Mouse (Mus musculus) midbrain, embryonic 15.5 days (tissue): Measurements from ENCODE around the gene P4htm. TPM values are rescaled to one million over a fixed set of nuclear protein-coding genes. Genes with fewer than 3 reads are reported as not detected.
A peak's percentile ranks its signal among the peaks of the same experiment; 100 is the strongest.
"Not testable (repeated sequence)": the region's sequence is repeated elsewhere in the genome, so short reads cannot be mapped to it uniquely, and the experiment has no call there.

ENCODE experiments used
- ATAC-seq: fragments of 200-750 bp; cut with Nextera tagmentation; replicated peaks from 2 replicates; pipeline ENCODE4 v1.8.0; 2017; ENCODE audit warnings: moderate TSS enrichment
- H3K27ac ChIP-seq: fragments of 300-500 bp; sonication (generic); 2 replicates; pipeline ENCODE4 v1.5.1; 2015; ENCODE audit warnings: mild to moderate bottlenecking, inconsistent platforms
- H3K27me3 ChIP-seq: fragments of 300-500 bp; sonication (generic); replicated peaks from 2 replicates; pipeline ENCODE4 v1.6.1; 2015; ENCODE audit warnings: inconsistent platforms
- H3K36me3 ChIP-seq: fragments of 300-500 bp; sonication (generic); replicated peaks from 2 replicates; pipeline ENCODE4 v1.6.1; 2015; ENCODE audit warnings: inconsistent platforms
- H3K4me1 ChIP-seq: fragments of 300-500 bp; sonication (generic); 2 replicates; pipeline ENCODE4 v1.6.1; 2015; ENCODE audit warnings: inconsistent platforms
- H3K4me2 ChIP-seq: fragments of 300-500 bp; sonication (generic); 2 replicates; pipeline ENCODE4 v1.6.1; 2015; ENCODE audit warnings: inconsistent platforms, mild to moderate bottlenecking, moderate library complexity
- H3K4me3 ChIP-seq: fragments of 300-500 bp; sonication (generic); 2 replicates; pipeline ENCODE4 v1.5.1; 2015; ENCODE audit warnings: mild to moderate bottlenecking, inconsistent platforms
- H3K9ac ChIP-seq: fragments of 300-500 bp; sonication (generic); 2 replicates; pipeline ENCODE4 v1.6.1; 2015; ENCODE audit warnings: mild to moderate bottlenecking, inconsistent platforms
- H3K9me3 ChIP-seq: fragments of 300-500 bp; sonication (generic); 2 replicates; pipeline ENCODE4 v1.6.1; 2016; ENCODE audit warnings: inconsistent platforms
- WGBS: fragments of 180-500 bp; shearing (Covaris S2); methylation state at CpG from one replicate; pipeline ENCODE4 v1.1.7; 2015; ENCODE audit warnings: mixed read lengths; 5-methylcytosine and 5-hydroxymethylcytosine counted together
- polyA plus RNA-seq: library from polyadenylated mRNA; unstranded; fragments of >200 nt; fragmentation: Nextera tagmentation; extraction: Ambion mirVana; gene quantifications from 2 replicates; pipeline ENCODE4 v1.2.1, GENCODE M21; 2015

Gene P4htm
- 32.7 and 38.5 TPM in 2 replicates for polyA plus RNA-seq

- Histone ChIP-seq H3K4me1 (peaks cover 11% of the 10 kb centered on the region), H3K27ac (peak within 1 kb of the TSS; percentile 87), H3K9ac (peak within 1 kb of the TSS; percentile 86), H3K4me3 (peak within 1 kb of the TSS; percentile 88), H3K9me3 (no peaks in the 10 kb centered on the region), H3K36me3 (0 out of 2 replicates have a peak, but pooled peaks cover 2% of the 10 kb centered on the region), H3K4me2 (peak within 1 kb of the TSS; percentile 88), H3K27me3 (no peaks in the 10 kb centered on the region)
- 1% methylated on average over 69 of the region's 69 CpGs for WGBS
- peak; percentile 88 for ATAC-seq
Observed at GRCm38 (mm10) chr9:108596998-108597764, at the start of gene P4htm. P4htm (minus strand) TSS chr9:108597667.

- 0 out of 2 replicates have a peak, but pooled peaks cover 8% of the 10 kb centered on the region for H3K36me3 ChIP-seq
- no peak overlapping the region for H3K4me3 ChIP-seq
- no peak for ATAC-seq
- 95% methylated on average over 2 of the region's 2 CpGs for WGBS
- no peaks in the 10 kb centered on the region for H3K4me1 ChIP-seq
- no peak overlapping the region for H3K4me2 ChIP-seq
- H3K9ac ChIP-seq, result no peak overlapping the region
- no peaks in the 10 kb centered on the region for H3K27me3 ChIP-seq
- H3K27ac ChIP-seq, result no peak overlapping the region
- H3K9me3 ChIP-seq, result no peaks in the 10 kb centered on the region
Observed at GRCm38 (mm10) chr9:108639825-108640224, 42.4 kb upstream of the P4htm start.

DNA sequence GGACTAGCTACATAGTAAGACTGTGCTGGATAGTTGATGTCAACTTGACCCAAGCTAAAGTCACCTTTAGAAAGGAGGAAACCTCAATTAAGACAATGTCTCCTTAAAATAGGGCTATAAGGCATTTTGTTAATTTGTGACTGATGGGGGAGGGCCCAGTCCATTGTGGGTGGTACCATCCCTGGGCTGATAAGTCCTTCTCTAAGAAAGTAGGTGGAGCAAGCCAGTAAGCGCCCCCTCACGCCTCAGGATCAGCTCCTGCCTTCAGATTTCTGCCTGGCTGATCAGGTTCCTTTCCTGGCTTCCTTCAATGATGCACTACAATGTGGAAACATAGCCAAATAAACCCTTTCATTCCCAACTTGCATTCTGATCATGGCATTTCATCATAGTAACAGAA lies 37.9 kb upstream of the P4htm start:
- H3K4me1 ChIP-seq, result no peaks in the 10 kb centered on the region
- no peaks in the 10 kb centered on the region for H3K36me3 ChIP-seq
- 79% methylated on average over 2 of the region's 2 CpGs for WGBS
- ATAC-seq, result no peak
- no peak overlapping the region for H3K4me3 ChIP-seq
- H3K27ac ChIP-seq, result no peak overlapping the region
- no peaks in the 10 kb centered on the region for H3K27me3 ChIP-seq
- H3K4me2 ChIP-seq, result no peak overlapping the region
- H3K9me3 ChIP-seq, result no peaks in the 10 kb centered on the region
- no peak overlapping the region for H3K9ac ChIP-seq

GRCm38 (mm10) chr9:108633846-108634245 lies 36.4 kb upstream of the P4htm start:
- 81% methylated on average over 2 of the region's 2 CpGs for WGBS
- no peak for ATAC-seq
- no peaks in the 10 kb centered on the region for H3K36me3 ChIP-seq
- H3K27ac ChIP-seq, result no peak overlapping the region
- H3K4me3 ChIP-seq, result no peak overlapping the region
- no peaks in the 10 kb centered on the region for H3K9me3 ChIP-seq
- no peaks in the 10 kb centered on the region for H3K27me3 ChIP-seq
- no peak overlapping the region for H3K9ac ChIP-seq
- H3K4me2 ChIP-seq, result no peak overlapping the region
- no peaks in the 10 kb centered on the region for H3K4me1 ChIP-seq

DNA sequence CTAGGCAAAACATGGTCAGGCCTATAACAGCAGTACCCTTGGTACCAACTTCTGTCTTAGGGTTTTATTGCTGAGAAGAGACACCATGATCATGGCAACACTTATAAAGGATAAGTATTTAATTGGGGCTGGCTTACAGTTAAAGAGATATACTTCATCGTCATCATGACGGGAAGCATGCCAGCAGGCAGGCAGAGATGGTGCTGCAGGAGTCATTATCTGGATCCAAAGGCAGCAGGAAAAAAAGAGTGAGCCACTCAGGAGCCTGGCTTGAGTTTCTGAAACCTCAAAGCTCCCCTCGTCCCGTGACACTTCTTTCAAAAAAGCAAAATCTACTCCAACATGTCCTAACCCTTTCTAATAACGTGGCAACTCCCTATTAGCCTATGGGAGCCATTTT lies 34.9 kb upstream of the P4htm start:
- no peak overlapping the region for H3K4me2 ChIP-seq
- H3K27me3 ChIP-seq, result no peaks in the 10 kb centered on the region
- no peaks in the 10 kb centered on the region for H3K36me3 ChIP-seq
- no peak overlapping the region for H3K9ac ChIP-seq
- 87% methylated on average over 5 of the region's 5 CpGs for WGBS
- H3K4me3 ChIP-seq, result no peak overlapping the region
- no peak for ATAC-seq
- no peak overlapping the region for H3K27ac ChIP-seq
- no peaks in the 10 kb centered on the region for H3K4me1 ChIP-seq
- no peaks in the 10 kb centered on the region for H3K9me3 ChIP-seq

DNA sequence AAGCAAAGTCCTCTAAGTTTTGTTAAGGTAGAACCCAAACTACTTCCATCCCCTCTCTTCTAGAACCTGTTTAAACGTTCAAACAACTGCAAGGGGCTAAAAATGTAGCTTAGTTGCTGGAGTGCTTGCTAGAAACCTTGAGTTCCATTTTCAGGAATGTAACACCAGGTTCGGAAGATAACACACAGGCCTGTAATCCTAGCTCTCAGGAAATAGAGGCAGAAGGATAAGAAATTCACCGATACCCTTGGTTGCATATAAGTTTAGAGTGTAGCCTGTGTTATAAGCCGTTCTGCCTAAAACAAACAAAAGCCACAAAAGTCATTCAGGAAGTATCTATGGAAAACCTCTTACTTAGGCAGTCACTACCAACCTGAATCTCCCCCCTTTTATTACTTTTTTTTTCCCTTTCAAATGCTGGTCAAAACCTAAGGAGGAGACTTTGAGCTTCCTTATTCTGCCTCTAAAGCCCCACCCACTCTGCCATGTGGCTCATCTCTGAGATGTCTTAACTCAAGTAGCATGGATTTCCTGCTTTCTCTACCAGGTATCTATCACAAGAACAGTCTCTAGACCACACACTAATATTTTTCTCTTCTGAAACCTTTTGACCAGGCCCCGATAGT lies 34.3 kb upstream of the P4htm start:
- Histone ChIP-seq H3K9ac (no peak overlapping the region), H3K36me3 (no peaks in the 10 kb centered on the region), H3K4me3 (no peak overlapping the region), H3K4me2 (no peak overlapping the region), H3K4me1 (no peaks in the 10 kb centered on the region), H3K9me3 (no peaks in the 10 kb centered on the region), H3K27me3 (no peaks in the 10 kb centered on the region), H3K27ac (no peak overlapping the region)
- no peak for ATAC-seq
- 90% methylated on average over 5 of the region's 5 CpGs for WGBS

DNA sequence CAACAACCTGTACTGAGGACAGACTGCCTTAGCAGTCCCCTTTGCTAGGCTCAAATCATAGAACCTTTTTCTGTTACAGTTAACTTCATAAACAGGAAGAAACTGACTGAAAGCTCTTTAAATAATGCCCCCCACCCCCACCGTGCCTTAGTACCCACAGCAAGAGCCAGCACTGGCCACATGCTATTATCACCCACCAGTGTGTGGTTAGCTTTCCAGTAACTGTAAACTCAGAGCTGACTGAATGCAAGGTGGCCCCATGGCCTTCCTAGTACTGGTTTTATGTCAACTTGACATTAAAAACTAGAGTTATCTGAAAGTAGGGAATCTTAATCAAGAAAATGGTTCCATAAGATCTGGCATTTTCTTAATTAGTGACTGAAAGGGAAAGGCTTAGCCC lies 33.2 kb upstream of the P4htm start:
- Histone ChIP-seq H3K36me3 (no peaks in the 10 kb centered on the region), H3K9me3 (no peaks in the 10 kb centered on the region), H3K4me2 (no peak overlapping the region), H3K27me3 (no peaks in the 10 kb centered on the region), H3K27ac (no peak overlapping the region), H3K9ac (no peak overlapping the region), H3K4me3 (no peak overlapping the region), H3K4me1 (no peaks in the 10 kb centered on the region)
- ATAC-seq, result no peak
- 92% methylated on average over 1 of the region's 1 CpGs for WGBS

GRCm38 (mm10) chr9:108628141-108628540 lies 30.7 kb upstream of the P4htm start:
- H3K4me2 ChIP-seq, result no peak overlapping the region
- H3K9ac ChIP-seq, result no peak overlapping the region
- no peaks in the 10 kb centered on the region for H3K9me3 ChIP-seq
- H3K27me3 ChIP-seq, result no peaks in the 10 kb centered on the region
- H3K4me1 ChIP-seq, result no peaks in the 10 kb centered on the region
- no peaks in the 10 kb centered on the region for H3K36me3 ChIP-seq
- ATAC-seq, result no peak
- WGBS, result 84% methylated on average over 4 of the region's 4 CpGs
- no peak overlapping the region for H3K27ac ChIP-seq
- H3K4me3 ChIP-seq, result no peak overlapping the region

DNA sequence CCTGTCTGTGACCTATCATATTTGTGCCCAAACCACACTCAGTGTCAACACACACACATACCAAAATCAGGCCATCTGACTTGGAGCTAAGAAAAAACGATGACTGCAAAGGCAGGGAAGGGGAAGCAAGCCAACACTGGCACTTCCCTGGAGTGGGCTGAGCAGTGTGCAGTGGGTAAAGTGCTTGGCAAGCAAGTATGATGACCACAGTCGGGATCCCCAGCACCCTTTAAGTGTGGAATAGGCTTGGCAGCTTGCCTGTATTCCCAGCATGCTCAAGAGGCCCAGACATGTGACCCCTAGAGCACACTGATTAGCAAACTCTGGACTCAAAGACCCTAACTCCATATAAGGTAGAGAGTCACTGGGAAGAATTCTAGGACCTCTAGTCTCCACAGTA lies 29.0 kb upstream of the P4htm start:
- Histone ChIP-seq H3K9ac (no peak overlapping the region), H3K4me3 (no peak overlapping the region), H3K36me3 (no peaks in the 10 kb centered on the region), H3K9me3 (no peaks in the 10 kb centered on the region), H3K27ac (no peak overlapping the region), H3K4me2 (no peak overlapping the region), H3K4me1 (no peaks in the 10 kb centered on the region), H3K27me3 (no peaks in the 10 kb centered on the region)
- WGBS, result 79% methylated on average over 2 of the region's 2 CpGs
- no peak for ATAC-seq

DNA sequence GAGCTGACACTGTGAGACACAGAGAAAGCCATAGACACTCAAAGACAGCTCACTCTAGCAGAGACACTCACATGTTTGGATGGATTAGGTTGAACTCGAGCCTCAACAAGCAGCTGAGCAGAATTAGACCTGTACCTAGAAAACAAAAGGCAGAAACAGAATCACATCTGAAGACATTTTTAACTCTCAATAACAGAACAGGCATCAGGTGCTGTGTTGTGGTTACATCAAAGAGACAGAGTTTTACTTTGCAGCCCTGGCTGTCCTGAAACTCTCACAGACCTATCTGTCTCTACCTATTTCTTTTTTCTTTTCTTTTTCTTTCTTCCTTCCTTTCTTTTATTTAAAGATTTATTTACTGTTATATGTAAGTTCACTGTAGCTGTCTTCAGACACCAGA lies 19.8 kb upstream of the P4htm start:
- Histone ChIP-seq H3K27ac (no peak overlapping the region), H3K9me3 (no peaks in the 10 kb centered on the region), H3K9ac (no peak overlapping the region), H3K27me3 (no peaks in the 10 kb centered on the region), H3K4me1 (no peaks in the 10 kb centered on the region), H3K4me2 (no peak overlapping the region), H3K4me3 (no peak overlapping the region), H3K36me3 (peaks cover 19% of the 10 kb centered on the region; the same call in 1 of the 2 replicates)
- ATAC-seq, result no peak
- WGBS, result 86% methylated on average over 1 of the region's 1 CpGs

DNA sequence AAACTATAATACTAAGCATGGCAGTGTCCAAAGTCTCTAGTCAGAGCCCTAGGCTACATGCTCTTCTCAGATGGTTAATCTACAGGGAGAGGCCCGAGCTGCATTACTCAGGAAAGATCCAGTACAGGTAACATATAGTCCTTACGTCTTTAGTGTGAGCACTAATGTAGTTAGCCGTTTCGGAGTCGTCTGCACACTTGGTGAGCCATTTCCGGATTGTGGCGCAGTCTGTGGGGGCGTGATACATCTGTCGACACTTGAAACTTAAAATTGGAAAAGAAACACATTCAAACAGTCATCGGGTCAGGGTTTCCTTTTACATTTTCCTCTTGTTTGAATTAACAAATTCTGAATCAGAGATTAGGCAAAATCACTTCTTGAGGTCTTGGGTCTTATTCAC lies 14.0 kb upstream of the P4htm start:
- Histone ChIP-seq H3K4me1 (no peaks in the 10 kb centered on the region), H3K9me3 (no peaks in the 10 kb centered on the region), H3K9ac (no peak overlapping the region), H3K36me3 (peaks cover 55% of the 10 kb centered on the region), H3K4me2 (no peak overlapping the region), H3K27me3 (no peaks in the 10 kb centered on the region), H3K4me3 (no peak overlapping the region), H3K27ac (no peak overlapping the region)
- WGBS, result 95% methylated on average over 10 of the region's 10 CpGs
- ATAC-seq, result no peak

DNA sequence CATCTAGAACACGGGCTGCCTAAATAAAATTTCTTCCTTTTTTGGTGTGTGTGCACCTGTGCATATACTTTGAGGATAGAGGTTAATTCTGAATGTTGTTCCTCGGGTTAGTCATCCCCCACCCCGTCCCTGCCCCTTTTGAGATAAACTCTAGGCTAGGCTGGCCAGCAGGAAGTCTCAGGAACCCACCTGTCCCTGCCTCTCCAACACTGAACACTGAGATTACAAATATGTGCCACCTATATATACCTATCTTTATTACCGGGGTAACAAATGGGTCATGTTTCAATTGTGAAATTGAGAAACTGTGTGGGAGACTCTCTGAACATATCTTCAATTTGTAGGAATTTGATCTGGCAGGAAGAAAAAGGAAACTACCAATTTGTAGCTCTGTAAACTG lies 11.4 kb upstream of the P4htm start:
- Histone ChIP-seq H3K36me3 (peaks cover 63% of the 10 kb centered on the region), H3K27me3 (no peaks in the 10 kb centered on the region), H3K4me3 (no peak overlapping the region), H3K4me1 (no peaks in the 10 kb centered on the region), H3K9me3 (no peaks in the 10 kb centered on the region), H3K9ac (no peak overlapping the region), H3K4me2 (no peak overlapping the region), H3K27ac (no peak overlapping the region)
- no peak for ATAC-seq
- WGBS, result 95% methylated on average over 4 of the region's 4 CpGs

DNA sequence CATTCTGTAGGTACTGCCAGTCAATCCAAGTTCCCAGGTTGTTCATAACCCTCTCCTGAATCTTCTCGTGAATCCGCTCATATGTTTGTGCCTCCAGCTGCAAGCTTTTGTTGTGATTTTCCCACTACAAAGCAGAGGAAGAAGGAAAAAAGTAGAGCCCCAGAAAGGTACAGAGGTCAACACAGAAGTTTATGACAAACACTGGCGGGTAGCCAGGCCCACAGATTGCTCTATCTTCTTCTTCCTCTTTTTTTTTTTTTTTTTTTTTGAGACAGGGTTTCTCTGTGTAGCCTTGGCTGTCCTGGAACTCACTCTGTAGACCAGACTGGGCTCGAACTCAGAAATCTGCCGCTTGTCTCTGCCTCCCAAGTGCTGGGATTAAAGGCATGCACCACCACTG lies 10.5 kb upstream of the P4htm start:
- WGBS, result 93% methylated on average over 5 of the region's 5 CpGs
- not testable (repeated sequence) for H3K9ac ChIP-seq, H3K4me1 ChIP-seq, H3K4me2 ChIP-seq, H3K27me3 ChIP-seq, H3K27ac ChIP-seq, ATAC-seq, H3K4me3 ChIP-seq, H3K9me3 ChIP-seq
- peaks cover 63% of the 10 kb centered on the region for H3K36me3 ChIP-seq
